Mouse (Mus musculus) neural tube, embryonic 13.5 days (tissue): ENCODE results near the gene Bcorl1. TPM values are rescaled to one million over a fixed set of nuclear protein-coding genes. Genes with fewer than 3 reads are reported as not detected.

ENCODE experiments used
- ATAC-seq: fragments of 200-750 bp; cut with Nextera tagmentation; 2 replicates; pipeline ENCODE4 v1.8.0; 2017; ENCODE audit warnings: low read depth, mild to moderate bottlenecking, moderate TSS enrichment, moderate library complexity
- H3K27ac ChIP-seq: fragments of 300-500 bp; sonication (generic); replicated peaks from 2 replicates; pipeline ENCODE4 v1.5.1; 2015; ENCODE audit warnings: moderate library complexity, mild to moderate bottlenecking, inconsistent platforms
- H3K27me3 ChIP-seq: fragments of 300-500 bp; sonication (generic); 2 replicates; pipeline ENCODE4 v1.6.1; 2015; ENCODE audit warnings: mild to moderate bottlenecking, inconsistent platforms
- H3K36me3 ChIP-seq: fragments of 300-500 bp; sonication (generic); 2 replicates; pipeline ENCODE4 v1.6.1; 2015; ENCODE audit warnings: mild to moderate bottlenecking, inconsistent platforms
- H3K4me1 ChIP-seq: fragments of 300-500 bp; sonication (generic); replicated peaks from 2 replicates; pipeline ENCODE4 v1.6.1; 2015; ENCODE audit warnings: inconsistent platforms
- H3K4me2 ChIP-seq: fragments of 300-500 bp; sonication (generic); 2 replicates; pipeline ENCODE4 v1.6.1; 2015; ENCODE audit warnings: inconsistent platforms, mild to moderate bottlenecking, moderate library complexity
- H3K4me3 ChIP-seq: fragments of 300-500 bp; sonication (generic); 2 replicates; pipeline ENCODE4 v1.5.1; 2015; ENCODE audit warnings: mild to moderate bottlenecking, inconsistent platforms
- H3K9ac ChIP-seq: fragments of 300-500 bp; sonication (generic); 2 replicates; pipeline ENCODE4 v1.6.1; 2015; ENCODE audit warnings: moderate library complexity, mild to moderate bottlenecking, inconsistent platforms
- H3K9me3 ChIP-seq: fragments of 300-500 bp; sonication (generic); 2 replicates; pipeline ENCODE4 v1.6.1; 2016; ENCODE audit warnings: inconsistent platforms
- WGBS: fragments of 180-500 bp; shearing (Covaris S2); methylation state at CpG from one replicate; pipeline ENCODE4 v1.1.7; 2015; 5-methylcytosine and 5-hydroxymethylcytosine counted together
- polyA plus RNA-seq: library from polyadenylated mRNA; unstranded; fragments of >200 nt; fragmentation: Nextera tagmentation; extraction: Ambion mirVana; gene quantifications from 2 replicates; pipeline ENCODE4 v1.2.1, GENCODE M21; 2015

Bcorl1 gene
- polyA plus RNA-seq, 1 experiment from 2014 or later, result 5.8 TPM

DNA sequence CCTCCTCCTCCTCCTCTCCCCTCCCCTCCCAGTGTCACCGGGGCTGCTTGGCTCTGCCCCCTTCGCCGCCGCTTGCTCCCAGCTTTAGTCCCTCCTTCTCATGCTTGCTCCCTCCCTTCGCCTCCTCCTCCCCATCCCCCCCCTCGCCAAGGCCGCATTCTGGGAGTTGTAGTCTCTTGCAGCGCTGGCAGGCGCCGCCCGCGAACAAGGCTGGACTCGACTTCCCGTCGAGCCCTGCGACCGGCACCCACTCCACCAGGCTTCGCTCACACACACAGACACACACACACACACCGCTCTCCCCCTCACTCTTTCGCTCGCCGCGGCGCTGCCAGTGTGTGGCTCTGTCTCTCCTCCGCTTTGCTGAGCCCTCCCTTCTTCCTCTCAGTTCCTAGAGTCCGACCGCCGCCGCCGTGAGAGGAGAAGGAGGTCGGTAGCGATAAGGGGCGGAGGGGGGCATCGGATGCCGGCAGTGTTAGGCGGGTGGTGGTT, 2.3 kb downstream of the Bcorl1 start:
- ATAC-seq, result peak; percentile 93
- peak overlapping the region; percentile 81 for H3K27ac ChIP-seq
- no peaks in the 10 kb centered on the region for H3K9me3 ChIP-seq
- H3K9ac ChIP-seq, result peak overlapping the region; percentile 76
- peaks cover 3% of the 10 kb centered on the region; the same call in 1 of the 2 replicates for H3K27me3 ChIP-seq
- no peaks in the 10 kb centered on the region for H3K36me3 ChIP-seq
- H3K4me2 ChIP-seq, result peak overlapping the region; percentile 65
- H3K4me3 ChIP-seq, result peak overlapping the region; percentile 58
- peaks cover 15% of the 10 kb centered on the region for H3K4me1 ChIP-seq
- 2% methylated on average over 25 of the region's 36 CpGs for WGBS

DNA sequence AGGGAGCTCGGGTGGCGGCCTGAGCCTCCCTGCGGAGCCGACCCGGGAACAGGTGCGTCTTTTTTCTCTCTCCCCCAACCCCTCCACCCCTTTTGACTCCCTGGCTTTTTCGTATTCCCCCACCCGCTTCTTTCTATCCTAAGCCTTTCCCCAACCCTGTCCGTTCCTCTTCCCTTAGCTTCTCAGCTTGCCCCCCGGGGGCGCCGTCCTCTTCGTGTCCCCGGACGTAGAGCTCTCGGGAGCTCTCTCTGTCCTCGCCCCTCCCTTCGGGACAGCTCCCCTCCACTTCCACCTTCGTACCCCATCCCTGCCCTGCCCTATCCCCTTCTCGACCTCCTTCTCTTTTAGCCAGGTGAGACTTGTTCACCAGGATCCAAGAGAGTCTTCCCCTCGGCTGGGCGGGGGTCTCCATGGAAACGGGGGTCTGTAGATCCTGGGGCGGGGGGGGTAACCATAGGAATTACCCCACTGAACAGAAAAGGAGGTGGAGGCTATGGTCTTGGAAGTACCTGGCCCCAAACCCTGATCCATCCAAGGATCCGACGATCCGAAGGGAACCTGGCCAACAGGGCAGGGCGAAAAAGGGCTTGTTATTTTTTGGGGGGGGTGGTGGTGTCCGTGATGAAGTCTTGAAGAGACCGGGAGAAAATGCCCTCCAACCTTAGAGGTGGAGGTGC, 2.9 kb downstream of the Bcorl1 start:
- peaks cover 15% of the 10 kb centered on the region for H3K4me1 ChIP-seq
- H3K9ac ChIP-seq, result peak overlapping the region; percentile 76
- H3K4me2 ChIP-seq, result peak overlapping the region; percentile 65
- H3K9me3 ChIP-seq, result no peaks in the 10 kb centered on the region
- ATAC-seq, result peak; percentile 46
- peak overlapping the region; percentile 81 for H3K27ac ChIP-seq
- 15% methylated on average over 29 of the region's 30 CpGs for WGBS
- peaks cover 3% of the 10 kb centered on the region; the same call in 1 of the 2 replicates for H3K27me3 ChIP-seq
- peak overlapping the region; percentile 58 for H3K4me3 ChIP-seq
- no peaks in the 10 kb centered on the region for H3K36me3 ChIP-seq

GRCm38 (mm10) chrX:48344643-48345384, 3.7 kb downstream of the Bcorl1 start:
- Histone ChIP-seq H3K27ac (peak overlapping the region; percentile 81), H3K36me3 (no peaks in the 10 kb centered on the region), H3K4me2 (peak overlapping the region; percentile 65), H3K9ac (peak overlapping the region; percentile 76), H3K4me1 (peaks cover 15% of the 10 kb centered on the region), H3K27me3 (peaks cover 1% of the 10 kb centered on the region; the same call in 1 of the 2 replicates), H3K9me3 (no peaks in the 10 kb centered on the region), H3K4me3 (peak overlapping the region; percentile 58)
- no peak for ATAC-seq
- WGBS, result 21% methylated on average over 27 of the region's 61 CpGs

- peak overlapping the region; percentile 58 for H3K4me3 ChIP-seq
- H3K27me3 ChIP-seq, result no peaks in the 10 kb centered on the region
- peak overlapping the region; percentile 81 for H3K27ac ChIP-seq
- H3K4me2 ChIP-seq, result peak overlapping the region; percentile 65
- WGBS, result 13% methylated on average over 26 of the region's 45 CpGs
- no peaks in the 10 kb centered on the region for H3K9me3 ChIP-seq
- H3K36me3 ChIP-seq, result no peaks in the 10 kb centered on the region
- peak overlapping the region; percentile 76 for H3K9ac ChIP-seq
- no peak for ATAC-seq
- H3K4me1 ChIP-seq, result peaks cover 15% of the 10 kb centered on the region
These were observed 4.3 kb downstream of the Bcorl1 start for GRCm38 (mm10) chrX:48345385-48345932.

DNA sequence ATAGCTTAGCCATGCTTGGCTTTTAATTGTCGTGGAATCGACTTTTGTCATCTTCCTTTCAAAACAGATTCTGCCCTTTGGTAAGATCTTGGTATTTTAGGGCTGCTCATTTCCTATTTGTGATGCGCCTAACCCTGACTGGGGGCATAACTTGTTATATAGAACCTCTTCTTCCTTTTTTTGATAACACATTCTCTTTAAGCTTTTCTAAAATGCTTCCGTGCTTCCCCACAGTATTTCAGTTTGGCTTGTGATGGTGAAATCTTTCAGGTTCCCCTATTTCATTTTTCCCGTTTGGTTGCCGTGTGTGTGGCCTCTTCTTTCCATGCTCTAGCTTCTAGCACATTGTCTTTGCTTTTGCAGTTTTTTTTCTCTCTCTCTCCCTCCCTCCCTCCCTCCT, 14.2 kb downstream of the Bcorl1 start:
- H3K27me3 ChIP-seq, result no peaks in the 10 kb centered on the region
- H3K9ac ChIP-seq, result no peak overlapping the region
- no peak for ATAC-seq
- no peak overlapping the region for H3K4me3 ChIP-seq
- H3K9me3 ChIP-seq, result no peaks in the 10 kb centered on the region
- WGBS, result 85% methylated on average over 6 of the region's 6 CpGs
- no peak overlapping the region for H3K4me2 ChIP-seq
- H3K27ac ChIP-seq, result no peak overlapping the region
- H3K36me3 ChIP-seq, result no peaks in the 10 kb centered on the region
- H3K4me1 ChIP-seq, result no peaks in the 10 kb centered on the region

DNA sequence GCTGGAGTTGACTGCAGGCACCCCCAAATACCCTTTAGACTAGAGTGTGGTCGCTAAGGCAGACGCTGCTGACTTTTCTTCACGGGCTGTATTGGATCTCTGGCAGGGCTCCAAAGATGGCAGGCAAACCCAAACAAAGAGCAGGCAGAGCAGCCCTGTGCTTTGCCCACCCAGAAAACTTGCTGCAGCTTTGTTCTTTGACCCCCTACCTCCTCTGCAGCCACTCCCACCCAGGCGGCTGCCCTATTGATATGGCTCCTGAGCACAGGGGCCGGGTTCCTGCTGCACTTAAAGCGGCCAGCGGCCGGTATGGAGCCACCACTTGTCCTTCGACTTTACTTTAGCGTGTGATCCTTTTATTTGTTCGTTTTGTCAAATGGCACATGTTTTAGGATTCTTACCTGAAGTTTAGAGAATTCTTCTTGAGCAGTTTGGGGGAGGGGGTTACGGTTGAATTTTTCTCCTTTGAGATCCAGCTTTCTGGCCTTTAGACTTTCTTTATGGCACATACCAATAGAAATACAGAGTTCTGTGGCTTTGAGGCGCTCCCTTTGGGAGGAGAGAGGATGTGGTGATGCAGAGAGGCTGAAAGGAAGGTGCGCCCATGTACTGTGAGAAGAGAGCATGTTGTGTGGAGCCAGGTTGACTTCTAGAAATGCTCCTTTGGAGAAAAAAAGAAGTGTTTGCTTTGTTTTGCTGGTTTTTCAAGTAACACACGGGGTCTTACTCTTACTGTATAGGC, 24.8 kb downstream of the Bcorl1 start:
- H3K27me3 ChIP-seq, result no peaks in the 10 kb centered on the region
- no peaks in the 10 kb centered on the region for H3K9me3 ChIP-seq
- H3K27ac ChIP-seq, result peak overlapping the region; percentile 28; the same call in 1 of the 2 replicates
- peaks cover 11% of the 10 kb centered on the region; the same call in 1 of the 2 replicates for H3K4me1 ChIP-seq
- 0 out of 2 replicates have a peak overlapping the region, but pooled peaks have one; percentile 13 for H3K4me2 ChIP-seq
- H3K36me3 ChIP-seq, result peaks cover 50% of the 10 kb centered on the region
- ATAC-seq, result no peak; the same call in 1 of the 2 replicates
- H3K4me3 ChIP-seq, result no peak overlapping the region
- no peak overlapping the region for H3K9ac ChIP-seq
- 47% methylated on average over 15 of the region's 15 CpGs for WGBS

DNA sequence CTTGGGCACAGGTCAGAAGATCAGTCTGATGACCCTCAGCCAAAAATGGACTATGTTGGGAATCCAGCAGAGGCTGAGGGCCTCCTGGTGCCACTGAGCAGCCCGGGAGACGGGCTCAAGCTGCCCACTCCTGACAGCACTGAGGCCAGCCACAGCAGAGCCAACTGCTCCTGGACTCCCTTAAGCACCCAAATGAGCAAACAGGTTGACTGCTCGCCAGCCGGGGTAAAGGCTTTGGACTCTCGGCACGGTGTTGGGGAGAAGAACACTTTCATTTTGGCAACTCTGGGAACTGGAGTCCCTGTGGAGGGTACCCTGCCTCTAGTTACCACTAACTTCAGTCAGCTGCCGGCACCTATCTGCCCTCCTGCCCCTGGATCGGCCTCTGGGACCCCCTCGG, 26.7 kb downstream of the Bcorl1 start:
- WGBS, result 95% methylated on average over 9 of the region's 9 CpGs
- H3K9ac ChIP-seq, result no peak overlapping the region
- ATAC-seq, result no peak
- no peak overlapping the region for H3K4me2 ChIP-seq
- peaks cover 11% of the 10 kb centered on the region; the same call in 1 of the 2 replicates for H3K4me1 ChIP-seq
- H3K36me3 ChIP-seq, result peaks cover 49% of the 10 kb centered on the region
- H3K27me3 ChIP-seq, result no peaks in the 10 kb centered on the region
- no peak overlapping the region for H3K4me3 ChIP-seq
- H3K27ac ChIP-seq, result no peak overlapping the region
- H3K9me3 ChIP-seq, result no peaks in the 10 kb centered on the region

- Histone ChIP-seq H3K27ac (no peak overlapping the region), H3K4me1 (no peaks in the 10 kb centered on the region), H3K9ac (no peak overlapping the region), H3K4me2 (no peak overlapping the region), H3K9me3 (no peaks in the 10 kb centered on the region), H3K36me3 (peaks cover 33% of the 10 kb centered on the region), H3K4me3 (no peak overlapping the region), H3K27me3 (no peaks in the 10 kb centered on the region)
- ATAC-seq, result no peak
- 45% methylated on average over 7 of the region's 7 CpGs for WGBS
These were observed 42.5 kb downstream of the Bcorl1 start for GRCm38 (mm10) chrX:48383643-48384042.

DNA sequence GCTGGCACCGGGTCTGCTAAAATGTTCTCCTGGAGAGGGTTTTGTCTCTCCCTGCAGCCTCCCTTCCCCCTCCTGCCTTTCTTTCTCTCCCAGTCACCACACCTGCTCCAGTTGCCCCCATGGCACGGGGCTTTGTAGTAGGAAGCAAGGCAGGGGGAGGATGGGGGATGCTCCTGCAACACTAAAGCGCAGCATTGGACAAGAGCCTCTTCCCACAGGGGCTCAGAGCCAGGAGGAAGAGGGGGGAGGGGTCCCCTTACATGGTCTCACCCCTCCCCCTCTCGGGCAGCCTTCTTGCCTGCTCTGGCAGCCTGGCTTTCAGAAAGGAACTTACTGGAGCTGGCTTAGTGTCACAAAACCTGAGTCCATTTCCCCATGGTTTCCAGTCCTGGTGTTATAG, 44.8 kb downstream of the Bcorl1 start:
- no peaks in the 10 kb centered on the region for H3K4me1 ChIP-seq
- no peak overlapping the region for H3K4me3 ChIP-seq
- ATAC-seq, result peak; percentile 81
- no peak overlapping the region for H3K4me2 ChIP-seq
- no peaks in the 10 kb centered on the region for H3K27me3 ChIP-seq
- H3K9me3 ChIP-seq, result no peaks in the 10 kb centered on the region
- H3K9ac ChIP-seq, result no peak overlapping the region
- H3K27ac ChIP-seq, result 0 out of 2 replicates have a peak overlapping the region, but pooled peaks have one; percentile 33
- WGBS, result 36% methylated on average over 4 of the region's 4 CpGs
- H3K36me3 ChIP-seq, result peaks cover 37% of the 10 kb centered on the region

DNA sequence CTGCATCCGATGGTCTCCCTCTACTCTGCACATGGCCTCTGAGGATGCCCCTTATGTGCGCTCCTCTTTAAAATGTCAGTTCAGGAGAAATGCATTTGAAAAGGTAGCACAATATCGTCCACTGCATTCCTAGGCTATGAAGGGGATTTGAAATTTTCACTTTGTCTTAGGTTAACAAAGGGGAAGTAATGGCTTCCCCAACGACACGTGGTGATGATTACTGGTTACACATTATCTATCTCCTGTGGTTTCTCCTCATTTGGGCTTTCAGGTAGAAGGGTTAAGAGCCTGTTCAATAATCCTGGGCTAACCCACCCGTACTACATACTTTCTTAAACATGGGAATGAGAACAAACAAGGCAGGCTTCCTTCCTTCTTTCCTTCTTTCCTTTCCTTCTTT, 48.2 kb downstream of the Bcorl1 start:
- peaks cover 61% of the 10 kb centered on the region for H3K36me3 ChIP-seq
- no peaks in the 10 kb centered on the region for H3K4me1 ChIP-seq
- no peaks in the 10 kb centered on the region for H3K27me3 ChIP-seq
- H3K9me3 ChIP-seq, result no peaks in the 10 kb centered on the region
- no peak overlapping the region for H3K4me3 ChIP-seq
- 84% methylated on average over 6 of the region's 6 CpGs for WGBS
- H3K4me2 ChIP-seq, result no peak overlapping the region
- ATAC-seq, result no peak
- no peak overlapping the region for H3K9ac ChIP-seq
- no peak overlapping the region for H3K27ac ChIP-seq

GRCm38 (mm10) chrX:48399994-48400393, 58.8 kb downstream of the Bcorl1 start:
- ATAC-seq, result no peak
- Histone ChIP-seq H3K9ac (no peak overlapping the region), H3K27ac (no peak overlapping the region), H3K4me2 (no peak overlapping the region), H3K9me3 (no peaks in the 10 kb centered on the region), H3K27me3 (no peaks in the 10 kb centered on the region), H3K4me1 (no peaks in the 10 kb centered on the region), H3K36me3 (peaks cover 53% of the 10 kb centered on the region), H3K4me3 (no peak overlapping the region)
- WGBS, result 76% methylated on average over 4 of the region's 4 CpGs
